In the genomic region with DNA sequence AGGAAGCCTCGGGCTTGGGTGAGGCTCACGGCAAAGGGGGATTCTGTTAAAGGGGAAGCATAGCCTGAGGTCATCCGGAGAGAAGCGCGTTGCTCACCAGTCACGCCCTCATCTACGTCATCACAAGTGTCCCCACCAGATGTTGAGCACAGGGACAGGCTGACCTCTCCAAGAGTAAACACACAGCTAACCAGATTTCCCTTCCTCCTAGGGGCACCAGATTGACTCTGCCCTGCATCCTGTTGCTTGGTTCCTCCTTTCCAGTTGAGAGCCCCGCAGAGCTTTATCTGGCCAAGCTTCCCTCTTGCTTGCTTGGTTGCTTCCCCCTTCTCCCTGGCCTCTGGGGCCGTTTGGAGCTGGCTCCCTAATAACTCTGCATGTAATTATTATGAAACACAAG, we compare ENCODE assay signal across 8 mouse cellular contexts.
DNase-seq lines count a peak whose midpoint lies in the region; ATAC-seq and TF ChIP-seq lines count a peak whose summit lies in the region.

No protein-coding gene starts in this region.

- TF ChIP-seq CTCF in lung, adult 2 months (IDR thresholded peaks at IDR 0.05; ENCODE audit: insufficient read depth, low read length), result no peak

- H3K4me2 ChIP-seq in kidney, embryonic 14.5 days (replicated peaks; ENCODE audit: low read depth, low read length), result peak overlapping the region; percentile 11; the same call in 1 of the 2 replicates

- no peak overlapping the region for H3K9ac ChIP-seq in kidney, embryonic 14.5 days (ENCODE audit: low read depth, low read length)

- peak; percentile 77 for ATAC-seq in kidney, embryonic 14.5 days (ENCODE audit: low FRiP score, low TSS enrichment)

- H3K4me3 ChIP-seq in lung, adult 2 months (replicated peaks; ENCODE audit: extremely low read depth, low read depth, low read length), result no peak overlapping the region
- no peak overlapping the region for H3K4me3 ChIP-seq in kidney, embryonic 14.5 days (ENCODE audit: low read length)

- peak overlapping the region; percentile 14; the same call in 1 of the 2 replicates for H3K27ac ChIP-seq in kidney, embryonic 14.5 days (ENCODE audit: low read depth, low read length)

- 7% methylated on average over 9 of the region's 9 CpGs for WGBS in lung, adult 2 months
- WGBS in kidney, embryonic 14.5 days, result 37% methylated on average over 9 of the region's 9 CpGs

- H3K9me3 ChIP-seq in kidney, embryonic 14.5 days (ENCODE audit: control insufficient read depth, low read length), result 0 out of 2 replicates have a peak, but pooled peaks cover 3% of the 10 kb centered on the region

- H3K36me3 ChIP-seq in kidney, embryonic 14.5 days (ENCODE audit: control insufficient read depth, insufficient read depth, low read length), result no peaks in the 10 kb centered on the region

- no peak for TF ChIP-seq POLR2A in lung, adult 2 months (IDR thresholded peaks at IDR 0.05; ENCODE audit: borderline replicate concordance, extremely low read depth, low read depth, low read length)

- DNase-seq in lung, adult 18-20 months, result peak; percentile 57 to 70
- no peak for DNase-seq in lung, adult 2 months
- DNase-seq in heart, adult 18-20 months, result peak; percentile 66 to 85
- peak; percentile 88 for DNase-seq in retina, embryonic 14.5 days (ENCODE audit: low spot score)
- DNase-seq in cerebellum, postnatal 36 days, result no peak
- DNase-seq in layer of hippocampus, postnatal 14 days (ENCODE audit: low spot score in 2 of 2), result no peak
- no peak for DNase-seq in frontal cortex, postnatal 36 days (ENCODE audit: low spot score in 2 of 2)

- H3K27me3 ChIP-seq in kidney, embryonic 14.5 days (ENCODE audit: control insufficient read depth, insufficient read depth, low read length), result no peaks in the 10 kb centered on the region

- no peaks in the 10 kb centered on the region for H3K4me1 ChIP-seq in lung, adult 2 months (ENCODE audit: control insufficient read depth, insufficient read depth, low read length)
- peaks cover 10% of the 10 kb centered on the region for H3K4me1 ChIP-seq in kidney, embryonic 14.5 days (ENCODE audit: control insufficient read depth, insufficient read depth, low read length)

Comparison
In these comparisons a context has a peak if more than half of its experiments do, and no peak if none do; other contexts are left out.
1. DNase-seq: peak in lung, adult 18-20 months (2 of 2), heart, adult 18-20 months (2 of 2) and retina, embryonic 14.5 days (single experiment); none in lung, adult 2 months (single experiment), cerebellum, postnatal 36 days (0 of 2), layer of hippocampus, postnatal 14 days (0 of 2) and frontal cortex, postnatal 36 days (0 of 2).